Mouse (Mus musculus): Measurements from ENCODE around the gene Gm3453. TPM values are rescaled to one million over a fixed set of nuclear protein-coding genes. Genes with fewer than 3 reads are reported as not detected.
"Not testable (repeated sequence)": the region's sequence is repeated elsewhere in the genome, so short reads cannot be mapped to it uniquely, and the experiment has no call there.

The Gm3453 gene
- total RNA-seq (2014; fragmentation: Nextera tagmentation) (not detected in 2 replicates), total RNA-seq (2017) (not detected in 2 replicates)

DNA sequence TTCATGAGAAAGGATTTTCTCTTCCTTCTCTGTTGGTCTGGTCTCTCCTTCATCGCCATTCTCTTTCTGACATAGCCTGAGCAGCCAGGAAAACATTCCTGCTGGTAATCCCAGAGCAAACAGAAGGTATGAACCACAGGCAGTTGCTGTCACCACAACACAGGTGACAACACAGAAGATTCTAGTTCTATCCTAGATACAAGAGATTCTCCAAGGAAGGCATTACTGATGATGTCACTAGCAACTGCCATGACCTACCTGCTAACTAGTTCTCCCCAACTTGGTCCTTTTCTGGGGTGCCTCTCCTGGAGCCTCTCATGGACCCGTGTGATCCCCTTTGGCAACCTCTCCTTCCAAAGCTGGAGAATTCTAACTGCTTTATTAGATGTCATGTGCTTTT, at the start of gene Gm3453:
Gm3453 (minus strand) TSS at position 101 of the 400 bp plus-strand sequence.
- ATAC-seq (replicated peaks; ENCODE audit: low FRiP score, low TSS enrichment, poor library complexity, severe bottlenecking): not testable (repeated sequence)

DNA sequence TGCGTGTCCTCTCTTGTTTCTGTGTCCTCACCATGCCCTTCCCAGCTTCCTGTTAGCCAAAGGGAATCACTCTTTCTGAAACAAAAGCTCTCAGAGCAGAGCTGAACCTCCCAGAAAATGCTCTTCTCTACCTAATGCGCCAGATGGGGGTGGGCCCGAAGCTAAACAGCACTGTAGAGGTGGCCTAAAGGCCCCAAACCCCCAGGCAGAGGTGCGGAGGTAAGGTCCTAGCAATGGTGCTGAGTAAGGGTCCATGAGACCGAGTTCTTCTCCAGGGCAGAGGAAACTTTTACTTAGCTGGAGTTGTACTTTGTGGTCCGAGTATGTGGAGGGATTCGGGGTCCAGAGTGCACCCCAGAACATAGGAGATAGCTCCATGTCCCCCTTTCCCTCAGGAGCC, 8.2 kb upstream of the Gm3453 start:
- ATAC-seq (replicated peaks; ENCODE audit: low FRiP score, low TSS enrichment, poor library complexity, severe bottlenecking): not testable (repeated sequence)

DNA sequence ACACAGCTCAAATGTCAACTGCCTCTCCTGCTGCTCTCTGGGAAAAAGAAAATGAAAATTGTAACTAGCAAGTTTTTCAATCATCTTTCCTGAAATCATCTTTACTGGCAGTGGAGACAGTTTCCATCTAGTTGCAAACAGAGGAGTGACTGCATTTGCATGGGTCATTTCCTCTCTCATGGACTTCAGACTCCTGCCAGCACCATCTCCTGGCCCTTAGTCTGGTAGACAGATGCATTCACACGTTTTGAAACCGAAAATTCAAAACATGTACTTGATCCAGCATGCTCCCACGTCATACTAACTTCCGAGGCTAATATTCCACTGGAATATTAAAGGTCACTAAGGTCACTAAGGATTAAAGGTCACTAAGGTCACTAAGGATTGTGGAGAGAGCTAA, 16.5 kb downstream of the Gm3453 start:
- ATAC-seq (replicated peaks; ENCODE audit: low FRiP score, low TSS enrichment, poor library complexity, severe bottlenecking): not testable (repeated sequence)

DNA sequence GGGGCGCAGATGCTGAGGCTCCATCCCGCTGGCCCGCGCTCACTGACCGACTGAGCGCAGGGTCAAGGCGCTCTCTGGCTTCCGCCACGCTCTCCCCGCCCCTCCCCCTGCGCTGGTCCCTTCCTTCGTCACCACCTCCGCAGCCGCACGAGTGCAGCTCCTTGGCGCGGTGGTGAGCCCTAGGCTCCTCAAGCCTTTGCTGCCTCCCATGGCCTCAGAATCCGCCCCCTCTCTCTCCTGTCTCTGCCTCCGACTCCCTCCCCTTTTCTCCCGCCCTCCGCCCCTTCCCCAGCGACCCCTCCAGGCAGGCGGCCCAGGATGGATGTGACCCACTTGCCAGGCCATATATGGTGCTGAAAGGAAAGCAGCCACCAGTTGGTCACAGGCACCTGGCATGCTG, 17.3 kb downstream of the Gm3453 start, which contains the start of gene Gm3248:
Gm3248 (minus strand) TSS at position 111 of the 400 bp plus-strand sequence.
- not testable (repeated sequence) for ATAC-seq (replicated peaks; ENCODE audit: low FRiP score, low TSS enrichment, poor library complexity, severe bottlenecking)

DNA sequence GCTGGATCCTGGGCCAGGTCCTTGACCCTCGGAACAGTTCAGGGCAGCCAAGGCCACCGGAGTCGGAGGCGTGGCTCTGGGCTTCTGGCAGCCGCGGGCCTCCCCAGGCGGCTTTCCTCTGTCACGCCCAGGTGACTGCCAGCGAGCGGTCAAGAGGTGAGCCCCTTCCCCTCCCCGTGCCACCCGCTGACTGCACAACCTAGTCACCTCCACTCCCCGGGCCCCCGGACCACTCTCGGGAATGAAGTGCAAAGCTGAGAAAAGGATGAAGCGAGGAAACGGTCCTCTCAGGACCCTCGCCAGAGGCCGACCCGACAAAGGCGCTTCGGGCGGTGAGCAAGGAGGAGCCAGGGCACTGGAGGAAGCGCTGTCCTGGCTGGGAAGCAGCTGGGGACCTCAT, 17.8 kb downstream of the Gm3453 start:
- ATAC-seq (replicated peaks; ENCODE audit: low FRiP score, low TSS enrichment, poor library complexity, severe bottlenecking): not testable (repeated sequence)

DNA sequence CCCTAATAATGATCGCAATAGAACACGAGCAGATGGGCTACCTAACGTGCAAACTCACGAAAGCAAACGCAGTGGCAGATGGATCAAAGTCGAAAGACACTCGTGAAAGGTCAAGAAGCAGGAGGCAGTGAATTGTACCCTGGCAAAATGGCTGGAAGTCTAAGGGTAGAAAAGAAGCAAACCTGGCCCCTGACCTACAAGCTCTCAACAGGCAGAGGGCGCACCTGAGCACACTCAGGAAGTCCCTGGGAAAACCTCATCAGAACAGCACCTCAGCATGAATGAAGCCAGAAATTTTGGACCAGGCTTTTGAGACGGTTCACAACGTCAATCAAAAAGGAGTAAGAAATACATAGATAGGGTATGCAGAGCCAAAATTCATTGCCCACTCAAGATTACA, 18.5 kb downstream of the Gm3453 start:
- not testable (repeated sequence) for ATAC-seq (replicated peaks; ENCODE audit: low FRiP score, low TSS enrichment, poor library complexity, severe bottlenecking)

DNA sequence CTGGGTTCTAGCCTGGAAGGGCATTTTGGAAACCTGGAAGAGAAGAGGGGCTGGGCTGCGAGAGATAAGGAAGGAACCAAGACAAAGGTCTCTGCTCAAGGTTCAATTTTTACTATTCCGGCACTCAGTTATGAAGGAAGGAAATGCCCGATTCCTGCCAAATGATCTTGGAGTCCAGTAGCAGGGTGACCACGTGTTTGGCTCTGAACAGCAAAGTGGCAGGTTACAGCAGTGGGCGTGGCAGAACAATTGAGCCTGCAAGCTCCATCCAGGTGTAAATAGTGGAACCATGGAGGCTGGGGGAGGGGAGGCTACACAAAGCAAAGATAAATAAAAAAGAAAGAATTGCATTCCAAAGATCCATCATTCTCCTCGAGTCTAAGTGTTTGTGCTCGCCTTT, 55.7 kb downstream of the Gm3453 start:
- ATAC-seq (replicated peaks; ENCODE audit: low FRiP score, low TSS enrichment, poor library complexity, severe bottlenecking): not testable (repeated sequence)

Other genes with a start within 250 kb of the Gm3453 start
- gene Gm3373, start 237.6 kb downstream of the Gm3453 start, total RNA-seq (2014; fragmentation: Nextera tagmentation): not detected in 2 replicates
- not detected in 2 replicates for gene Gm3373, start 237.6 kb downstream of the Gm3453 start, total RNA-seq (2017)
- not detected in 2 replicates for gene Gm3383, start 171.2 kb downstream of the Gm3453 start, total RNA-seq (2014; fragmentation: Nextera tagmentation)
- not detected in 2 replicates for gene Gm3383, start 171.2 kb downstream of the Gm3453 start, total RNA-seq (2017)
- gene Gm3424, start 148.8 kb downstream of the Gm3453 start, total RNA-seq (2014; fragmentation: Nextera tagmentation): not detected in 2 replicates
- gene Gm3424, start 148.8 kb downstream of the Gm3453 start, total RNA-seq (2017): not detected in 2 replicates
- not detected in 2 replicates for gene Gm8237, start 98.8 kb downstream of the Gm3453 start, total RNA-seq (2014; fragmentation: Nextera tagmentation)
- gene Gm8237, start 98.8 kb downstream of the Gm3453 start, total RNA-seq (2017): not detected in 2 replicates
- not detected in 2 replicates for gene Gm3248, start 17.4 kb downstream of the Gm3453 start, total RNA-seq (2014; fragmentation: Nextera tagmentation)
- gene Gm3248, start 17.4 kb downstream of the Gm3453 start, total RNA-seq (2017): not detected in 2 replicates
- gene Gm6337, start 79.1 kb upstream of the Gm3453 start, total RNA-seq (2014; fragmentation: Nextera tagmentation): not detected in 2 replicates
- not detected in 2 replicates for gene Gm6337, start 79.1 kb upstream of the Gm3453 start, total RNA-seq (2017)
- not detected in 2 replicates for gene Gm8206, start 114.8 kb upstream of the Gm3453 start, total RNA-seq (2014; fragmentation: Nextera tagmentation)
- gene Gm8206, start 114.8 kb upstream of the Gm3453 start, total RNA-seq (2017): not detected in 2 replicates
- not detected in 2 replicates for gene Gm3468, start 129.5 kb upstream of the Gm3453 start, total RNA-seq (2014; fragmentation: Nextera tagmentation)
- gene Gm3468, start 129.5 kb upstream of the Gm3453 start, total RNA-seq (2017): 0.65 TPM in 1 of 2 replicates, not detected in the other
- not detected in 2 replicates for gene Gm3476, start 146.7 kb upstream of the Gm3453 start, total RNA-seq (2014; fragmentation: Nextera tagmentation)
- gene Gm3476, start 146.7 kb upstream of the Gm3453 start, total RNA-seq (2017): not detected in 2 replicates
- gene Gm21560, start 240.2 kb upstream of the Gm3453 start, total RNA-seq (2014; fragmentation: Nextera tagmentation): not detected in 2 replicates
- not detected in 2 replicates for gene Gm21560, start 240.2 kb upstream of the Gm3453 start, total RNA-seq (2017)